Mouse (Mus musculus): ENCODE measurements around the gene Kpnb1. TPM values are rescaled to one million over a fixed set of nuclear protein-coding genes. Genes with fewer than 3 reads are reported as not detected.

Kpnb1 gene
- total and polyA plus RNA-seq, 2 experiments from 2014 or later: 18.4 to 68.2 TPM

GRCm38 (mm10) chr11:97185704-97186614, 1.7 kb downstream of the Kpnb1 start:
- H3K27me3 ChIP-seq (ENCODE audit: control insufficient read depth, insufficient read depth, low read length): no peaks in the 10 kb centered on the region
- peaks cover 39% of the 10 kb centered on the region for H3K36me3 ChIP-seq (replicated peaks; ENCODE audit: control insufficient read depth, insufficient read depth, low read length)
- no peaks in the 10 kb centered on the region for H3K9me3 ChIP-seq (replicated peaks; ENCODE audit: control insufficient read depth, low read length)
- peak overlapping the region; percentile 83 for H3K4me3 ChIP-seq (ENCODE audit: low read depth, low read length)
- ATAC-seq (ENCODE audit: insufficient read depth, low read depth) (no peak), DNase-seq (ENCODE audit: low spot score) (no peak)
- TF ChIP-seq EP300 (IDR thresholded peaks at IDR 0.05; ENCODE audit: low read depth): no peak
- no peak for TF ChIP-seq CTCF (IDR thresholded peaks at IDR 0.05; ENCODE audit: low read depth)
- H3K27ac ChIP-seq (ENCODE audit: low read depth): no peak overlapping the region
- peak overlapping the region; percentile 77 for H3K4me2 ChIP-seq (ENCODE audit: low read depth, low read length)
- H3K4me1 ChIP-seq (ENCODE audit: control insufficient read depth, insufficient read depth): no peaks in the 10 kb centered on the region; the same call in 1 of the 2 replicates
- WGBS: 46% methylated on average over 5 of the region's 5 CpGs
- peak overlapping the region; percentile 50; the same call in 1 of the 2 replicates for H3K9ac ChIP-seq (replicated peaks; ENCODE audit: low read depth, low read length)

- no peaks in the 10 kb centered on the region; the same call in 1 of the 2 replicates for H3K4me1 ChIP-seq (ENCODE audit: control insufficient read depth, insufficient read depth)
- H3K4me3 ChIP-seq (ENCODE audit: low read depth, low read length): no peak overlapping the region
- no peak overlapping the region for H3K4me2 ChIP-seq (ENCODE audit: low read depth, low read length)
- ATAC-seq (ENCODE audit: insufficient read depth, low read depth) (no peak), DNase-seq (ENCODE audit: low spot score) (no peak)
- no peaks in the 10 kb centered on the region for H3K27me3 ChIP-seq (ENCODE audit: control insufficient read depth, insufficient read depth, low read length)
- no peak for TF ChIP-seq CTCF (IDR thresholded peaks at IDR 0.05; ENCODE audit: low read depth)
- peaks cover 49% of the 10 kb centered on the region for H3K36me3 ChIP-seq (replicated peaks; ENCODE audit: control insufficient read depth, insufficient read depth, low read length)
- no peak overlapping the region for H3K9ac ChIP-seq (replicated peaks; ENCODE audit: low read depth, low read length)
- WGBS: 67% methylated on average over 5 of the region's 5 CpGs
- no peaks in the 10 kb centered on the region for H3K9me3 ChIP-seq (replicated peaks; ENCODE audit: control insufficient read depth, low read length)
- no peak overlapping the region for H3K27ac ChIP-seq (ENCODE audit: low read depth)
Measured at GRCm38 (mm10) chr11:97184875-97185274, 2.8 kb downstream of the Kpnb1 start.

GRCm38 (mm10) chr11:97182446-97182845, 5.2 kb downstream of the Kpnb1 start:
- Histone ChIP-seq H3K27me3 (ENCODE audit: control insufficient read depth, insufficient read depth, low read length) (no peaks in the 10 kb centered on the region), H3K9me3 (replicated peaks; ENCODE audit: control insufficient read depth, low read length) (no peaks in the 10 kb centered on the region), H3K4me3 (ENCODE audit: low read depth, low read length) (no peak overlapping the region), H3K9ac (replicated peaks; ENCODE audit: low read depth, low read length) (no peak overlapping the region), H3K4me1 (ENCODE audit: control insufficient read depth, insufficient read depth) (no peaks in the 10 kb centered on the region; the same call in 1 of the 2 replicates), H3K27ac (ENCODE audit: low read depth) (no peak overlapping the region), H3K36me3 (replicated peaks; ENCODE audit: control insufficient read depth, insufficient read depth, low read length) (peaks cover 74% of the 10 kb centered on the region), H3K4me2 (ENCODE audit: low read depth, low read length) (no peak overlapping the region)
- no peak for DNase-seq (ENCODE audit: low spot score)
- no peak for ATAC-seq (ENCODE audit: insufficient read depth, low read depth)
- WGBS: 88% methylated on average over 3 of the region's 3 CpGs
- TF ChIP-seq CTCF (IDR thresholded peaks at IDR 0.05; ENCODE audit: low read depth) (no peak), EP300 (IDR thresholded peaks at IDR 0.05; ENCODE audit: low read depth) (no peak)

GRCm38 (mm10) chr11:97181061-97181460, 6.6 kb downstream of the Kpnb1 start:
- peaks cover 87% of the 10 kb centered on the region for H3K36me3 ChIP-seq (replicated peaks; ENCODE audit: control insufficient read depth, insufficient read depth, low read length)
- WGBS: 85% methylated on average over 5 of the region's 5 CpGs
- H3K4me1 ChIP-seq (ENCODE audit: control insufficient read depth, insufficient read depth): no peaks in the 10 kb centered on the region
- H3K4me3 ChIP-seq (ENCODE audit: low read depth, low read length): no peak overlapping the region
- no peaks in the 10 kb centered on the region for H3K9me3 ChIP-seq (replicated peaks; ENCODE audit: control insufficient read depth, low read length)
- TF ChIP-seq CTCF (IDR thresholded peaks at IDR 0.05; ENCODE audit: low read depth): no peak
- TF ChIP-seq EP300 (IDR thresholded peaks at IDR 0.05; ENCODE audit: low read depth): no peak
- no peak for DNase-seq (ENCODE audit: low spot score)
- H3K27ac ChIP-seq (ENCODE audit: low read depth): no peak overlapping the region
- ATAC-seq (ENCODE audit: insufficient read depth, low read depth): no peak
- no peak overlapping the region for H3K9ac ChIP-seq (replicated peaks; ENCODE audit: low read depth, low read length)
- H3K4me2 ChIP-seq (ENCODE audit: low read depth, low read length): no peak overlapping the region
- H3K27me3 ChIP-seq (ENCODE audit: control insufficient read depth, insufficient read depth, low read length): no peaks in the 10 kb centered on the region

- Histone ChIP-seq H3K27ac (ENCODE audit: low read depth) (no peak overlapping the region), H3K27me3 (ENCODE audit: control insufficient read depth, insufficient read depth, low read length) (no peaks in the 10 kb centered on the region), H3K4me1 (ENCODE audit: control insufficient read depth, insufficient read depth) (no peaks in the 10 kb centered on the region), H3K36me3 (replicated peaks; ENCODE audit: control insufficient read depth, insufficient read depth, low read length) (peaks cover 99% of the 10 kb centered on the region), H3K4me2 (ENCODE audit: low read depth, low read length) (no peak overlapping the region), H3K9ac (replicated peaks; ENCODE audit: low read depth, low read length) (no peak overlapping the region), H3K9me3 (replicated peaks; ENCODE audit: control insufficient read depth, low read length) (no peaks in the 10 kb centered on the region), H3K4me3 (ENCODE audit: low read depth, low read length) (no peak overlapping the region)
- no peak for TF ChIP-seq CTCF (IDR thresholded peaks at IDR 0.05; ENCODE audit: low read depth)
- no peak for TF ChIP-seq EP300 (IDR thresholded peaks at IDR 0.05; ENCODE audit: low read depth)
- DNase-seq (ENCODE audit: low spot score) (no peak), ATAC-seq (ENCODE audit: insufficient read depth, low read depth) (no peak)
- WGBS: 97% methylated on average over 2 of the region's 2 CpGs
Measured at GRCm38 (mm10) chr11:97178198-97178597, 9.5 kb downstream of the Kpnb1 start.
